Mouse (Mus musculus) telencephalon, adult 2 months (tissue): ENCODE results near the gene Ctsh.
"Not testable (repeated sequence)": the region's sequence is repeated elsewhere in the genome, so short reads cannot be mapped to it uniquely, and the experiment has no call there.

Experiments used
- DNase-seq: peaks from one replicate; pipeline ENCODE4 v3.0.0-alpha.2; 2011; ENCODE audit warnings: low read depth, low spot score

Gene Ctsh

GRCm38 (mm10) chr9:90053852-90054251 lies at the start of gene Ctsh:
Gene Ctsh, plus strand, starts transcription at chr9:90054152.
- DNase-seq, result no peak

GRCm38 (mm10) chr9:90006432-90006831 lies 47.5 kb upstream of the Ctsh start:
- no peak for DNase-seq

GRCm38 (mm10) chr9:90007094-90007493 lies 46.9 kb upstream of the Ctsh start:
- DNase-seq, result no peak

- no peak for DNase-seq
Observed at GRCm38 (mm10) chr9:90008138-90008537, 45.8 kb upstream of the Ctsh start.

GRCm38 (mm10) chr9:90011849-90012248 lies 42.1 kb upstream of the Ctsh start:
- DNase-seq, result no peak

- DNase-seq, result no peak
Observed at GRCm38 (mm10) chr9:90014649-90015048, 39.3 kb upstream of the Ctsh start.

GRCm38 (mm10) chr9:90016204-90016603 lies 37.7 kb upstream of the Ctsh start:
- no peak for DNase-seq

GRCm38 (mm10) chr9:90020866-90021265 lies 33.1 kb upstream of the Ctsh start:
- DNase-seq, result peak; percentile 61

- no peak for DNase-seq
Observed at GRCm38 (mm10) chr9:90021442-90021841, 32.5 kb upstream of the Ctsh start.

- no peak for DNase-seq
Observed at GRCm38 (mm10) chr9:90027709-90028108, 26.2 kb upstream of the Ctsh start.

- DNase-seq, result peak; percentile 15
Observed at GRCm38 (mm10) chr9:90033922-90034321, 20.0 kb upstream of the Ctsh start.

GRCm38 (mm10) chr9:90035168-90035567 lies 18.8 kb upstream of the Ctsh start:
- no peak for DNase-seq

GRCm38 (mm10) chr9:90035794-90036193 lies 18.2 kb upstream of the Ctsh start:
- DNase-seq, result no peak

GRCm38 (mm10) chr9:90036313-90036712 lies 17.6 kb upstream of the Ctsh start:
- DNase-seq, result no peak

GRCm38 (mm10) chr9:90038535-90038934 lies 15.4 kb upstream of the Ctsh start:
- no peak for DNase-seq

- DNase-seq, result no peak
Observed at GRCm38 (mm10) chr9:90040916-90041315, 13.0 kb upstream of the Ctsh start.

GRCm38 (mm10) chr9:90041556-90041955 lies 12.4 kb upstream of the Ctsh start:
- no peak for DNase-seq

- DNase-seq, result not testable (repeated sequence)
Observed at GRCm38 (mm10) chr9:90042906-90043305, 11.0 kb upstream of the Ctsh start.

- no peak for DNase-seq
Observed at GRCm38 (mm10) chr9:90045191-90045590, 8.8 kb upstream of the Ctsh start.

- DNase-seq, result no peak
Observed at GRCm38 (mm10) chr9:90047937-90048627, 5.9 kb upstream of the Ctsh start.

GRCm38 (mm10) chr9:90054371-90055145 lies 606 bp downstream of the Ctsh start:
- DNase-seq, result no peak

- no peak for DNase-seq
Observed at GRCm38 (mm10) chr9:90055409-90055808, 1.5 kb downstream of the Ctsh start.

GRCm38 (mm10) chr9:90055911-90056310 lies 2.0 kb downstream of the Ctsh start:
- DNase-seq, result no peak
